Mouse (Mus musculus) heart, postnatal 0 days (tissue): ENCODE measurements at regions not wholly inside any gene's neighbourhood (a gene's known extent, or its start where the extent isn't known, plus 50 kb on each side); places are given as distances from the start of the nearest gene placed in this dataset.

Source experiments
- ATAC-seq: fragments of 200-750 bp; cut with Nextera tagmentation; 2 replicates; pipeline ENCODE4 v1.8.0; 2017; ENCODE audit warnings: low read depth, moderate number of reproducible peaks, moderate library complexity; ENCODE audit not compliant: insufficient read depth
- DNase-seq: peaks from one replicate; pipeline ENCODE4 v3.0.0-alpha.2; 2016; ENCODE audit warnings: low spot score
- H3K27ac ChIP-seq: fragments of 300-500 bp; sonication (generic); 2 replicates; pipeline ENCODE4 v1.5.1; 2014; ENCODE audit warnings: low read depth, mild to moderate bottlenecking
- H3K27me3 ChIP-seq: fragments of 300-500 bp; sonication (generic); 2 replicates; pipeline ENCODE4 v1.6.1; 2014; ENCODE audit warnings: low read length, mixed read lengths; ENCODE audit not compliant: control insufficient read depth, insufficient read depth
- H3K36me3 ChIP-seq: fragments of 300-500 bp; sonication (generic); replicated peaks from 2 replicates; pipeline ENCODE4 v1.6.1; 2014; ENCODE audit warnings: low read length, mixed read lengths; ENCODE audit not compliant: control insufficient read depth, insufficient read depth
- H3K4me1 ChIP-seq: fragments of 300-500 bp; sonication (generic); 2 replicates; pipeline ENCODE4 v1.6.1; 2014; ENCODE audit warnings: antibody characterized with exemption; ENCODE audit not compliant: control insufficient read depth, insufficient read depth
- H3K4me2 ChIP-seq: fragments of 300-500 bp; sonication (generic); 2 replicates; pipeline ENCODE4 v1.6.1; 2014; ENCODE audit warnings: low read depth, mild to moderate bottlenecking, low read length, moderate library complexity
- H3K4me3 ChIP-seq: fragments of 300-500 bp; sonication (generic); 2 replicates; pipeline ENCODE4 v1.5.1; 2014; ENCODE audit warnings: low read depth, low read length
- H3K9ac ChIP-seq: fragments of 300-500 bp; sonication (generic); replicated peaks from 2 replicates; pipeline ENCODE4 v1.6.1; 2014; ENCODE audit warnings: low read depth, low read length, mixed read lengths
- H3K9me3 ChIP-seq: fragments of 300-500 bp; sonication (generic); replicated peaks from 2 replicates; pipeline ENCODE4 v1.6.1; 2016; ENCODE audit warnings: low read length; ENCODE audit not compliant: control insufficient read depth
- CTCF ChIP-seq: IDR thresholded peaks from 2 replicates; pipeline ENCODE4 v1.5.1; 2016; ENCODE audit warnings: antibody characterized with exemption, control low read depth, low read depth
- EP300 ChIP-seq: IDR thresholded peaks from 2 replicates; pipeline ENCODE4 v1.6.1; 2016; ENCODE audit warnings: antibody characterized with exemption, low read depth
- WGBS: fragments of 180-500 bp; shearing (Covaris S2); extraction: QIAGEN DNeasy Blood & Tissue Kit; methylation state at CpG from one replicate; pipeline ENCODE4 v1.1.7; 2014; 5-methylcytosine and 5-hydroxymethylcytosine counted together

DNA sequence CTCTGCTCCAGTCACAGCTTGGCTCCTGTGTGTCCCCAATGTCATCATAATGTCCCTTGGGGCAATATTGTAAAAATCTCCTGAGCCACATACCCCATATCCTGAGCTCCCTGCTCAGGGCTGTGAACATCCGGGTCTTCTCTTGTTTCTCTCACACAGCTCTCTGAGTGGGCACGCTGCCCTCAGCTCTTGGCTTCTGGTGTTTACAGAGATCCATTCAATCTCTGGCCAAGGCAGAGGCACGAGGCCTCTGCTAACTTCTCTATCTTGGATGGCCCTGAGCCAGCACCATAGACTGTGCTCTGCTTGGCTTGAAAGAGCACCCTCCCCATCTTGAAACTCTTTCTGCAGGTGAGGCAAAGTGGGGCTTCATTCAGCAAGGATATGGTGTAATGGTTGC is 238.2 kb downstream of the Gm26897 start:
- H3K4me2 ChIP-seq, result no peak overlapping the region
- no peak overlapping the region for H3K27ac ChIP-seq
- 53% methylated on average over 3 of the region's 3 CpGs for WGBS
- ATAC-seq (no peak), DNase-seq (no peak)
- no peaks in the 10 kb centered on the region for H3K36me3 ChIP-seq
- no peaks in the 10 kb centered on the region; the same call in 1 of the 2 replicates for H3K9me3 ChIP-seq
- TF ChIP-seq CTCF (no peak), EP300 (no peak)
- no peak overlapping the region for H3K4me3 ChIP-seq
- no peaks in the 10 kb centered on the region for H3K4me1 ChIP-seq
- no peaks in the 10 kb centered on the region for H3K27me3 ChIP-seq
- no peak overlapping the region for H3K9ac ChIP-seq

DNA sequence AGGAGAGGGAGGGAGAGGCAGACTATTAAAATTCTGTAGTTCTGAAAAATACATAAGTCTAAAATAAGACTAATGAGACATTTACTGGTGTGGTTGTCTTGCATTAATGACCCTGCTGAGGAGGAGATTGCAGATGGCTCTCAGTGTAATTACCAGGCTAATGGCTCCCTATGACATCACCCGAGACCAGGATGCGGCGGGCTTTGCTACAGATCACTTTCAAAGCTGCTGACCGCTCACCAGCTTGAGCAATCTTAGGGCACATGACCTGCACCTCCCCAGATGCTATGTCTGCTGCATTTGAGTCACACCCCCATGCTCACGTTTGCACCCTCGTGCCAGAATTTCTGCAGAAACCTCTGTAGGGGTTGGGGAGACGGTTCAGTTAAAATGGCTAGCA is 242.0 kb downstream of the Gm26897 start:
- DNase-seq (no peak), ATAC-seq (no peak)
- Histone ChIP-seq H3K27ac (no peak overlapping the region), H3K9me3 (no peaks in the 10 kb centered on the region; the same call in 1 of the 2 replicates), H3K36me3 (no peaks in the 10 kb centered on the region), H3K9ac (no peak overlapping the region), H3K4me3 (no peak overlapping the region), H3K4me2 (no peak overlapping the region), H3K27me3 (no peaks in the 10 kb centered on the region), H3K4me1 (no peaks in the 10 kb centered on the region)
- WGBS, result 33% methylated on average over 7 of the region's 7 CpGs
- TF ChIP-seq EP300, result no peak
- TF ChIP-seq CTCF, result no peak

DNA sequence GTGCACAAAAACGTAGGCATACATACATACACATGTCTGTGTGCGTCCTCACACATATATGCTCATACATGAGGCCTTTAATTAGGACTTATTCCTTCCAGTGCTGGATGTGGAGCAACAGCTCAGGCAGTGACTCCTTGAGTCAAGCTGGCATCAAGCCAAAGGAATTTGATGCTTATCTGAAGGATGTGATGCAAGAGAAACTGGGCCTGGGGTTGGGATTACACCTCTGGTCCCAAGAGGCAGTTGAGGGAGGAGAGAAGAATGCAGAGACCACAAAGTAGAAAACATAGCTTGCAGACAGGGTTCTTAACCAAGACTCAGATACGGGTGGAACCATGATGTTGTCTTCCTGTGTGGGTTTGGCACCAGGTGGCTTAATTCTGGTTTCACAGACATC is 245.9 kb downstream of the Gm26897 start:
- DNase-seq (no peak), ATAC-seq (no peak)
- 78% methylated on average over 3 of the region's 3 CpGs for WGBS
- no peaks in the 10 kb centered on the region for H3K27me3 ChIP-seq
- no peak overlapping the region for H3K9ac ChIP-seq
- H3K9me3 ChIP-seq, result no peaks in the 10 kb centered on the region; the same call in 1 of the 2 replicates
- no peaks in the 10 kb centered on the region for H3K36me3 ChIP-seq
- no peak overlapping the region for H3K4me3 ChIP-seq
- H3K4me1 ChIP-seq, result no peaks in the 10 kb centered on the region
- H3K4me2 ChIP-seq, result no peak overlapping the region
- H3K27ac ChIP-seq, result no peak overlapping the region
- TF ChIP-seq CTCF (no peak), EP300 (no peak)

DNA sequence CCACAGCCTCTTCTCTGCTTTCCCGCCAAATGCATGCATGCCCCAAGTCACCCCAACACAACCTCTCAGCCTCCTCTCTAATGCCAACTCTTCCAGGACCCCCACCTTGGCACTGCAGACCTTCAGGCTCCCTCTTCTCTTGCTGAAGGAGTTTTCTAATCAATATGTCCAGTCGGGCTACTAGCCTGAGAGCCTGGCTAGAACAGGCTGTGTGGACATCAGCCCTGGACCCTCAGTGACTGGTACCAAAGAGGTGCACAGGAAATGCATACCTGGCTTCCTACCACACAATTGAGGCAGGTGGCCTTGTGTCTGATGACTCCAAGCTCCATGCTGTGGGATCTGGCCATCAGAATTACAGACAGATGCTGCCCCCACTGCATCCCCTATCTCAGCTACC is 248.4 kb downstream of the Gm26897 start:
- Histone ChIP-seq H3K9ac (no peak overlapping the region), H3K4me3 (no peak overlapping the region), H3K4me1 (no peaks in the 10 kb centered on the region), H3K36me3 (no peaks in the 10 kb centered on the region), H3K4me2 (no peak overlapping the region), H3K27me3 (no peaks in the 10 kb centered on the region), H3K9me3 (no peaks in the 10 kb centered on the region), H3K27ac (no peak overlapping the region)
- no peak for TF ChIP-seq EP300
- TF ChIP-seq CTCF, result no peak
- ATAC-seq (no peak), DNase-seq (no peak)
- WGBS, result 81% methylated on average over 2 of the region's 2 CpGs

DNA sequence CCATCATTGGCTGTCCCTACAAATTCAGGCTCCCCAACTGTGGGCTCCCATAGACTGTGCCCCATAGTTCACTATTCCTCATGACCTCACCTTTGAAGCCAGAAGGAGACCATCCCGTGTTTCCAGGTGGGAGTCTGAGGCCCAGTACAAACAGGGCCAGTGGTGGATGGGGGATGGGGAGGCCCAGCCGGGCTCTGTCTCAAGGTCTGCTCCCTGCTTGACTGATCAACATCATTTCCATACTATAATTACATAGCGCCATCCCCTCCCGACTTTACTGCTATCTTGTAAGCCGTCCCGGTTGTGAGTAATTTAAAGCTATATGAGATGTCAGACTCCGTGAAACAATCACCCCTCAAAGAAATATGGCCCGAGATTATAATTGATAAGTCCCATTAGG is 252.3 kb downstream of the Gm26897 start:
- Histone ChIP-seq H3K9me3 (no peaks in the 10 kb centered on the region), H3K4me3 (no peak overlapping the region), H3K4me1 (no peaks in the 10 kb centered on the region), H3K36me3 (no peaks in the 10 kb centered on the region), H3K4me2 (no peak overlapping the region), H3K9ac (no peak overlapping the region), H3K27me3 (no peaks in the 10 kb centered on the region), H3K27ac (no peak overlapping the region)
- ATAC-seq, result no peak
- no peak for DNase-seq
- no peak for TF ChIP-seq EP300
- no peak for TF ChIP-seq CTCF
- WGBS, result 67% methylated on average over 8 of the region's 8 CpGs

DNA sequence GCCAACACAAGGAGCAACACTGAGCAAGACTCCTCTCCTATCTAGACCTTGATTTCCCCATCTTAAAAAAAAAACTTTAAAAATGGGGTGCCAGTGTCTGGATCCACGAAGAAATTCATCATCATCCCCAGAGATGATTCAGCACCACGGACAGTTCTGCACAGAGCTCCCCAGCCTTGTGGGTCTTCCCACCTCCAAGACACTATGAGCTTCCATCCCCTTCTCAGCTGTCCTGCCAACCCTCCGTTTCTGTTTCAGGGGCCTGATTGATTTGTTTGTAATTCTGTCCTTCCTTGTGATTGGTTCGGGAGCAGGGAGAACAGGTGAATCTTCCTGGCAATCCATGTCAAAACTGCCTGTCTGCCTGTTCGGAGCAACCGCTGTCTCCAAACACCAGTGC is 253.3 kb downstream of the Gm26897 start:
- 43% methylated on average over 6 of the region's 6 CpGs for WGBS
- Histone ChIP-seq H3K4me1 (no peaks in the 10 kb centered on the region), H3K4me3 (no peak overlapping the region), H3K36me3 (no peaks in the 10 kb centered on the region), H3K9ac (no peak overlapping the region), H3K4me2 (no peak overlapping the region), H3K27ac (no peak overlapping the region), H3K27me3 (no peaks in the 10 kb centered on the region), H3K9me3 (no peaks in the 10 kb centered on the region)
- ATAC-seq, result no peak
- DNase-seq, result no peak
- TF ChIP-seq EP300 (no peak), CTCF (no peak)
